Mouse (Mus musculus): ENCODE measurements around the gene Cdh26.

GRCm38 (mm10) chr2:178413081-178413480 lies 17.2 kb upstream of the Cdh26 start:
- TF ChIP-seq CTCF (conservative IDR thresholded peaks at IDR 0.05; ENCODE audit: low read length) (no peak), POU5F1 (IDR thresholded peaks at IDR 0.05; ENCODE audit: borderline replicate concordance, low read length) (no peak)
